Mouse (Mus musculus): ENCODE measurements at regions not wholly inside any gene's neighbourhood (a gene's known extent, or its start where the extent isn't known, plus 50 kb on each side); places are given as distances from the start of the nearest gene placed in this dataset.

DNA sequence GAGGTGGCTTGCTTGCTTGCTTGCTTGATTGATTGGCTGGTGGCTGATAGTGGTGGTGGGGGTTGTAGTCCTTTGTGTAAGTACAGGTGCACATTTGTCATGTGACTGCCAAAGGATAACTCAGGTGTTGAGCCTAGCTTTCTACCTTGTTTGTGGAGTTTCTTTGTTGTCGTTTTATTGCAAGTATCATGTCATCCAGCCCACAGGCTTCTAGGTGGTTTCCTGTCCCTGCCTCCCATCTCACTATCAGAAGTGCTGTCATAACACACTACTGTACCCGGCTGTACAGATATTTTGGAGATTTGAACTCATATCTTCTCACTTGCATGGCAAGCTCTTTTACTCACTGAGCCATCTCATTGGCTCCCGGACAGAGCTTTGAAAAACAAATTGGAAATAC lies 186.9 kb downstream of the Cog6 start:
- H3K9me3 ChIP-seq (ENCODE audit: low read length), result no peaks in the 10 kb centered on the region
- DNase-seq (no peak), ATAC-seq (no peak)
- 69% methylated on average over 3 of the region's 3 CpGs for WGBS (ENCODE audit: insufficient replicate concordance)
- no peak overlapping the region for H3K9ac ChIP-seq (replicated peaks)
- TF ChIP-seq CTCF (IDR thresholded peaks at IDR 0.05; ENCODE audit: low read depth), result no peak
- TF ChIP-seq EP300 (IDR thresholded peaks at IDR 0.05; ENCODE audit: low read depth), result no peak
- H3K27ac ChIP-seq (ENCODE audit: low read depth), result no peak overlapping the region
- no peaks in the 10 kb centered on the region for H3K27me3 ChIP-seq (ENCODE audit: insufficient read depth, low read length)
- H3K4me3 ChIP-seq (ENCODE audit: low read depth, low read length), result no peak overlapping the region
- no peaks in the 10 kb centered on the region for H3K36me3 ChIP-seq (replicated peaks; ENCODE audit: insufficient read depth, low read length)
- H3K4me1 ChIP-seq (ENCODE audit: insufficient read depth), result no peaks in the 10 kb centered on the region
- no peak overlapping the region for H3K4me2 ChIP-seq (ENCODE audit: low read depth, low read length)

DNA sequence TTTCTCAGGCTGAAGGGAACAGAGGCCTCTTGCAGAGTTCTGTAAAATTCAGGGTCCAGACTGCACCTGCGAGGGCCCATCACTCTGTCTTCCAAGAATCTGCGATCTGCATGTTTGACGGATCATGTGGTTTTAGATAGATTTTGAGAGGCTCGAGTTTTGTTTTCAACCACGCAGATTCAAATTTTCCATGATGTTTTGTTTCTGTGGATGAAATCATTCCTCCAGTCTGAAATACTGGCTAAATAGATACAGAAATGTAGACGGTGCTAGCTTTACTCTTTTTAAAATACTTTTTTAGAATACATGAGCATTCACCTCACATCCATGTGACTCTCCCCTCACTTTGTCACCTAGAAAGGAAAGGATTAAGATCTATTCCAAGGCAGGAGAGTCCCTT lies 188.0 kb downstream of the Cog6 start:
- Histone ChIP-seq H3K4me2 (ENCODE audit: low read depth, low read length) (no peak overlapping the region), H3K4me3 (ENCODE audit: low read depth, low read length) (no peak overlapping the region), H3K9ac (replicated peaks) (no peak overlapping the region), H3K27ac (ENCODE audit: low read depth) (no peak overlapping the region), H3K36me3 (replicated peaks; ENCODE audit: insufficient read depth, low read length) (no peaks in the 10 kb centered on the region), H3K4me1 (ENCODE audit: insufficient read depth) (no peaks in the 10 kb centered on the region), H3K27me3 (ENCODE audit: insufficient read depth, low read length) (no peaks in the 10 kb centered on the region), H3K9me3 (ENCODE audit: low read length) (no peaks in the 10 kb centered on the region)
- TF ChIP-seq CTCF (IDR thresholded peaks at IDR 0.05; ENCODE audit: low read depth) (no peak), EP300 (IDR thresholded peaks at IDR 0.05; ENCODE audit: low read depth) (no peak)
- no peak for ATAC-seq
- DNase-seq, result no peak
- 78% methylated on average over 6 of the region's 6 CpGs for WGBS (ENCODE audit: insufficient replicate concordance)

DNA sequence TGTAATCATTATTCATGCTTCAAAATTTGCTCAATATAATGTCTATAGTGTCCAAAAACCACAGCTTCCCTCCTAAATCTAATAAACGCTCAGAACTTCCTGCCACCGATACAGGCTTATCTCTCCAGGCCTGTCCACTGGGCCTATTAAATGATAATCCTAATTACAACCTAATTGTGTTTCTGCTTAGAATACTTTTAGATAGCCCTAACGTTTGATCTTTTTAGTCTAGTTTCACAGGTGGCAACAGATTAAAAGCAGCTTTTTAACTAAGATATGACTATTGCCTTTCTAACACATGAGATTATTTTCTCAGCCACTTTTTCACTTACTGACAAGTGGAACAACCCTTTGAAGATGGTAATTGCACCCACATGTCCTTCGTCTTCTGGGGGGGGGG lies 188.6 kb downstream of the Cog6 start:
- H3K27ac ChIP-seq (ENCODE audit: low read depth), result no peak overlapping the region
- no peaks in the 10 kb centered on the region for H3K4me1 ChIP-seq (ENCODE audit: insufficient read depth)
- no peak overlapping the region for H3K4me2 ChIP-seq (ENCODE audit: low read depth, low read length)
- no peak overlapping the region for H3K9ac ChIP-seq (replicated peaks)
- H3K36me3 ChIP-seq (replicated peaks; ENCODE audit: insufficient read depth, low read length), result no peaks in the 10 kb centered on the region
- no peaks in the 10 kb centered on the region for H3K9me3 ChIP-seq (ENCODE audit: low read length)
- H3K27me3 ChIP-seq (ENCODE audit: insufficient read depth, low read length), result no peaks in the 10 kb centered on the region
- peak; percentile 75; the same call in 1 of the 2 replicates for TF ChIP-seq EP300 (IDR thresholded peaks at IDR 0.05; ENCODE audit: low read depth)
- TF ChIP-seq CTCF (IDR thresholded peaks at IDR 0.05; ENCODE audit: low read depth), result no peak
- DNase-seq (no peak), ATAC-seq (no peak)
- no peak overlapping the region for H3K4me3 ChIP-seq (ENCODE audit: low read depth, low read length)
- WGBS (ENCODE audit: insufficient replicate concordance), result 36% methylated on average over 4 of the region's 4 CpGs

DNA sequence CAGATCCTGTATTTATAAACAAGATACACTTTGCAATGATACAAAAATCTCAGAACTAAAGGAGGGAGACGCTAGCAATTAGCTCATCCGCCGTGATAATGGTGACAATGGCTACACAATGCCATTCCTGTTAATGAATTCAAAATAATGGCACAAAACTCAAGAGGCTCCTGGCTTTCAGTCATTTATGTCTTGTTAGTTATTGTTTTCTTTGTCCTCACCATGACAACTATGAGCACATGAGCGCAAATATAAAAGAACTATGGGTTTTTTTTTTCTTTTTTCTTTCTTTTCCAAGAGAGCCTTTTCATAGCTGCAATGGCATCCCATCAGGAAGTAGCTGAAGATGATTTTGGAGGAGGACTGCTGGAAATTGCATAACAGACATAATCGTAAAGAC lies 194.2 kb downstream of the Cog6 start:
- ATAC-seq (no peak), DNase-seq (no peak)
- TF ChIP-seq EP300 (IDR thresholded peaks at IDR 0.05; ENCODE audit: low read depth) (no peak), CTCF (IDR thresholded peaks at IDR 0.05; ENCODE audit: low read depth) (no peak)
- no peaks in the 10 kb centered on the region for H3K27me3 ChIP-seq (ENCODE audit: insufficient read depth, low read length)
- H3K27ac ChIP-seq (ENCODE audit: low read depth), result no peak overlapping the region
- no peaks in the 10 kb centered on the region for H3K9me3 ChIP-seq (ENCODE audit: low read length)
- H3K4me1 ChIP-seq (ENCODE audit: insufficient read depth), result no peaks in the 10 kb centered on the region
- H3K4me3 ChIP-seq (ENCODE audit: low read depth, low read length), result no peak overlapping the region
- H3K9ac ChIP-seq (replicated peaks), result no peak overlapping the region
- H3K36me3 ChIP-seq (replicated peaks; ENCODE audit: insufficient read depth, low read length), result no peaks in the 10 kb centered on the region
- WGBS (ENCODE audit: insufficient replicate concordance), result 77% methylated on average over 5 of the region's 5 CpGs
- no peak overlapping the region for H3K4me2 ChIP-seq (ENCODE audit: low read depth, low read length)

DNA sequence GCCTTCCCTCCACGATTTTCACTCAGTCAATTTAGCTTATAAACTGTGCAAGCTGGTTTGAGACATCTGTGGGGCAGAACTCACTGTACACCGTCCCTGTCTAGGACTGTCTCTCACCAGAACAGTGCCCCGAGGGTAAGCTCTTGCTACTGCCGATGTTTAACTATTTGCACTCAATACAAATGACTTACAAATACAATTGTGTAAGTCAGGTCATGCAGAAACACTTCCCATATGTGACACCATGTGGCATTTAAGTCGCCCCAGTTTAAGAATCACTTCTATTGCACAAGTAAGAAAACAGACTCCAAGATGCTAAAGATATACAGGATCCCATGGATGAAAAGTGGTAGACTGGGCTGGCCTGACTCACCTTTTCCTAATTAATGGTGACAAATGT lies 195.6 kb downstream of the Cog6 start:
- no peaks in the 10 kb centered on the region for H3K36me3 ChIP-seq (replicated peaks; ENCODE audit: insufficient read depth, low read length)

DNA sequence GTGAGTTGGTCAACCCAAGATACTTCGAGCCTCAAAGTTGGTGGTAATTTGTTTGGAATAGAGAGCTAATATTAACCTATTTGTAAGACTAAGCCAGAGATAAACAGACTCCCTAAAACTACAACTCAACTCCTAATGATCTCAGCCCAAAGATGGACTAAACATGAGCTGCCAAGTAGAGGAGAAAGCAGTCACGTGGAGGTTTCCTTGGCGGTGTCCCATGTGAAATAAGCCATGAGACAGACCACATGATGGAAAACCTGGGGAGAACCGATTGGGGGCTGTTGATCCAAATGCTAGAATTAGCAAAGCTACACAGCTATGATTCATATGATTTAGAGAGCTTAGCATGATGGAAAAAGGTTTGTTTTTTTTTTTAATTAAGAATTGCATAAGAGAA lies 198.6 kb downstream of the Cog6 start:
- Histone ChIP-seq H3K36me3 (replicated peaks; ENCODE audit: insufficient read depth, low read length) (no peaks in the 10 kb centered on the region), H3K9me3 (ENCODE audit: low read length) (no peaks in the 10 kb centered on the region), H3K4me3 (ENCODE audit: low read depth, low read length) (no peak overlapping the region), H3K27me3 (ENCODE audit: insufficient read depth, low read length) (no peaks in the 10 kb centered on the region), H3K27ac (ENCODE audit: low read depth) (no peak overlapping the region), H3K9ac (replicated peaks) (no peak overlapping the region), H3K4me1 (ENCODE audit: insufficient read depth) (no peaks in the 10 kb centered on the region), H3K4me2 (ENCODE audit: low read depth, low read length) (no peak overlapping the region)
- DNase-seq (no peak), ATAC-seq (no peak)
- WGBS (ENCODE audit: insufficient replicate concordance), result 72% methylated on average over 4 of the region's 4 CpGs
- no peak for TF ChIP-seq EP300 (IDR thresholded peaks at IDR 0.05; ENCODE audit: low read depth)
- TF ChIP-seq CTCF (IDR thresholded peaks at IDR 0.05; ENCODE audit: low read depth), result no peak

More for the DNA sequence above, 195.6 kb downstream of the Cog6 start:
- Histone ChIP-seq H3K4me1 (ENCODE audit: insufficient read depth) (no peaks in the 10 kb centered on the region), H3K4me2 (ENCODE audit: low read depth, low read length) (no peak overlapping the region), H3K9ac (replicated peaks) (no peak overlapping the region), H3K4me3 (ENCODE audit: low read depth, low read length) (no peak overlapping the region), H3K27me3 (ENCODE audit: insufficient read depth, low read length) (no peaks in the 10 kb centered on the region), H3K9me3 (ENCODE audit: low read length) (no peaks in the 10 kb centered on the region), H3K27ac (ENCODE audit: low read depth) (no peak overlapping the region)
- no peak for TF ChIP-seq CTCF (IDR thresholded peaks at IDR 0.05; ENCODE audit: low read depth)
- no peak for TF ChIP-seq EP300 (IDR thresholded peaks at IDR 0.05; ENCODE audit: low read depth)
- 48% methylated on average over 5 of the region's 5 CpGs for WGBS (ENCODE audit: insufficient replicate concordance)
- ATAC-seq (no peak), DNase-seq (no peak)

DNA sequence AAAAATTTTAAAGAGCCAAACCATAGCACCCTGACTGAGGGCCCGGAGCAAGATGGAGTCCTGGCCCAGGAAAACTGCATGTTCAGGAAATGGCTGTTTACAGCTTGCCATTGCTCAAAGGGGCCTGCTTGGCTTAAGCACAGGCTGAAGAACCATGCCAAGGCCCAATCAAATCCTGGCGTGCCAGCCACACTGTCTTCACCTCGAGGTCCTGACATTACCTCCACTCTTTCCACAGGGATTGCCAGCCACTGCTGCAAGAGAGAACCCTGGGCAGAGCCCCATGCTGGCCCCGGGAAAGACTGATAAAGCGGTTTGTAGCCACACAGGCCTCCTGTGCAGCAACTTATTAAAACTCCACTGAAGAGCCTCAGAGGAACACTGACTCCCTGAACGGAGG lies 199.6 kb downstream of the Cog6 start:
- Histone ChIP-seq H3K9ac (replicated peaks) (no peak overlapping the region), H3K4me3 (ENCODE audit: low read depth, low read length) (no peak overlapping the region), H3K27ac (ENCODE audit: low read depth) (no peak overlapping the region), H3K27me3 (ENCODE audit: insufficient read depth, low read length) (no peaks in the 10 kb centered on the region), H3K4me1 (ENCODE audit: insufficient read depth) (no peaks in the 10 kb centered on the region), H3K9me3 (ENCODE audit: low read length) (no peaks in the 10 kb centered on the region), H3K36me3 (replicated peaks; ENCODE audit: insufficient read depth, low read length) (no peaks in the 10 kb centered on the region), H3K4me2 (ENCODE audit: low read depth, low read length) (no peak overlapping the region)
- 71% methylated on average over 6 of the region's 6 CpGs for WGBS (ENCODE audit: insufficient replicate concordance)
- ATAC-seq, result no peak
- TF ChIP-seq CTCF (IDR thresholded peaks at IDR 0.05; ENCODE audit: low read depth) (no peak), EP300 (IDR thresholded peaks at IDR 0.05; ENCODE audit: low read depth) (no peak)
- DNase-seq, result no peak

All from liver, postnatal 0 days (tissue).